23 mouse cellular contexts compared by ENCODE assay signal in genomic region chr5:17833797-17834196, GRCm38 (mm10).
"Had no signal": no experiment of that assay in that cellular context is flagged by ENCODE, and none has a peak within 500 bp of the region (broad histone marks: within the 10 kb centered on the region; RNA-seq: fewer than 3 reads in every experiment).

No protein-coding gene starts in this region.

- H3K4me2 ChIP-seq: heart, embryonic 12.5 days; hindbrain, embryonic 12.5 days; hindbrain, embryonic 14.5 days; intestine, embryonic 15.5 days; limb, embryonic 12.5 days; liver, embryonic 11.5 days; liver, embryonic 13.5 days; liver, embryonic 15.5 days had no signal

- H3K4me1 ChIP-seq: heart, embryonic 10.5 days; hindbrain, embryonic 10.5 days; hindbrain, embryonic 12.5 days; intestine, embryonic 15.5 days; limb, embryonic 10.5 days; limb, embryonic 12.5 days had no signal

- H3K27me3 ChIP-seq: heart, embryonic 12.5 days; hindbrain, embryonic 12.5 days; intestine, embryonic 15.5 days; limb, embryonic 12.5 days; liver, embryonic 13.5 days; liver, embryonic 15.5 days had no signal

- H3K27ac ChIP-seq: heart, embryonic 10.5 days; hindbrain, embryonic 10.5 days; hindbrain, embryonic 12.5 days; hindbrain, embryonic 14.5 days; intestine, embryonic 15.5 days; layer of hippocampus, adult 2 months; left cerebral cortex, adult 2 months; limb, embryonic 10.5 days; limb, embryonic 12.5 days; liver, embryonic 13.5 days; liver, embryonic 15.5 days had no signal

- H3K9ac ChIP-seq: heart, embryonic 12.5 days; hindbrain, embryonic 12.5 days; hindbrain, embryonic 14.5 days; intestine, embryonic 15.5 days; limb, embryonic 12.5 days; liver, embryonic 13.5 days; liver, embryonic 15.5 days had no signal

- H3K9me3 ChIP-seq: heart, embryonic 10.5 days; hindbrain, embryonic 10.5 days; hindbrain, embryonic 12.5 days; intestine, embryonic 15.5 days; limb, embryonic 10.5 days; limb, embryonic 12.5 days; liver, embryonic 13.5 days; liver, embryonic 15.5 days had no signal

- H3K4me3 ChIP-seq: heart, embryonic 10.5 days; heart, embryonic 12.5 days; hindbrain, embryonic 10.5 days; hindbrain, embryonic 12.5 days; intestine, embryonic 15.5 days; layer of hippocampus, adult 2 months; left cerebral cortex, adult 2 months; limb, embryonic 10.5 days; limb, embryonic 12.5 days; liver, embryonic 13.5 days; liver, embryonic 15.5 days had no signal

- DNase-seq: gastrocnemius, postnatal 14 days; gastrocnemius, postnatal 36 days; heart, postnatal 14 days; heart, postnatal 36 days; kidney, adult 18-20 months; kidney, adult 8-10 months; kidney, postnatal 10 days; kidney, postnatal 25 days; kidney, postnatal 4 days; liver; liver, embryonic 13.5 days had no signal

- H3K36me3 ChIP-seq: heart, embryonic 10.5 days; hindbrain, embryonic 10.5 days; hindbrain, embryonic 12.5 days; intestine, embryonic 15.5 days; limb, embryonic 10.5 days; limb, embryonic 12.5 days; liver, embryonic 13.5 days; liver, embryonic 15.5 days had no signal
